Mouse (Mus musculus) neural tube, embryonic 11.5 days (tissue): ENCODE results near the gene Cenpj. TPM values are rescaled to one million over a fixed set of nuclear protein-coding genes. Genes with fewer than 3 reads are reported as not detected.
A peak's percentile ranks its signal among the peaks of the same experiment; 100 is the strongest.

ENCODE experiments used
- ATAC-seq: fragments of 200-750 bp; cut with Nextera tagmentation; 2 replicates; pipeline ENCODE4 v1.8.0; 2017; ENCODE audit warnings: moderate number of reproducible peaks, mild to moderate bottlenecking, moderate TSS enrichment, moderate library complexity; ENCODE audit not compliant: insufficient read depth, low FRiP score, low TSS enrichment
- DNase-seq: peaks from one replicate; pipeline ENCODE4 v3.0.0-alpha.2; 2015; ENCODE audit warnings: low spot score
- H3K27ac ChIP-seq: fragments of 300-500 bp; sonication (generic); 2 replicates; pipeline ENCODE4 v1.5.1; 2014; ENCODE audit warnings: low read depth, mild to moderate bottlenecking, low read length
- H3K27me3 ChIP-seq: fragments of 300-500 bp; sonication (generic); 2 replicates; pipeline ENCODE4 v1.6.1; 2014; ENCODE audit warnings: mild to moderate bottlenecking, low read length, mixed read lengths; ENCODE audit not compliant: control insufficient read depth, insufficient read depth
- H3K36me3 ChIP-seq: fragments of 300-500 bp; sonication (generic); 2 replicates; pipeline ENCODE4 v1.6.1; 2014; ENCODE audit warnings: mild to moderate bottlenecking, low read length, moderate library complexity, mixed read lengths; ENCODE audit not compliant: control insufficient read depth, insufficient read depth
- H3K4me1 ChIP-seq: fragments of 300-500 bp; sonication (generic); 2 replicates; pipeline ENCODE4 v1.6.1; 2014; ENCODE audit warnings: low read length, mixed read lengths; ENCODE audit not compliant: control insufficient read depth, insufficient read depth
- H3K4me2 ChIP-seq: fragments of 300-500 bp; sonication (generic); 2 replicates; pipeline ENCODE4 v1.6.1; 2014; ENCODE audit warnings: low read depth, mild to moderate bottlenecking, moderate library complexity
- H3K4me3 ChIP-seq: fragments of 300-500 bp; sonication (generic); 2 replicates; pipeline ENCODE4 v1.5.1; 2014; ENCODE audit warnings: low read depth, low read length
- H3K9ac ChIP-seq: fragments of 300-500 bp; sonication (generic); 2 replicates; pipeline ENCODE4 v1.6.1; 2014; ENCODE audit warnings: mild to moderate bottlenecking, low read length
- H3K9me3 ChIP-seq: fragments of 300-500 bp; sonication (generic); 2 replicates; pipeline ENCODE4 v1.6.1; 2016; ENCODE audit warnings: low read length; ENCODE audit not compliant: control insufficient read depth
- WGBS: fragments of 180-500 bp; shearing (Covaris S2); extraction: QIAGEN DNeasy Blood & Tissue Kit; methylation state at CpG from one replicate; pipeline ENCODE4 v1.1.7; 2014; 5-methylcytosine and 5-hydroxymethylcytosine counted together
- polyA plus RNA-seq: library from polyadenylated mRNA; unstranded; fragments of >200 nt; fragmentation: Nextera tagmentation; extraction: Ambion mirVana; gene quantifications from 2 replicates; pipeline ENCODE4 v1.2.1, GENCODE M21; 2014

Gene Cenpj
- polyA plus RNA-seq, 1 experiment from 2014 or later, result 24.0 TPM

GRCm38 (mm10) chr14:56592191-56592590, 17.0 kb upstream of the Cenpj start:
- no peak for DNase-seq
- no peak for ATAC-seq
- WGBS, result 89% methylated on average over 9 of the region's 9 CpGs
- no peak overlapping the region for H3K9ac ChIP-seq
- no peak overlapping the region for H3K27ac ChIP-seq
- no peak overlapping the region for H3K4me3 ChIP-seq
- no peaks in the 10 kb centered on the region for H3K27me3 ChIP-seq
- no peaks in the 10 kb centered on the region for H3K4me1 ChIP-seq
- H3K4me2 ChIP-seq, result no peak overlapping the region
- no peaks in the 10 kb centered on the region for H3K36me3 ChIP-seq
- H3K9me3 ChIP-seq, result no peaks in the 10 kb centered on the region

- DNase-seq, result no peak
- no peak overlapping the region for H3K27ac ChIP-seq
- no peak overlapping the region for H3K4me3 ChIP-seq
- no peaks in the 10 kb centered on the region for H3K27me3 ChIP-seq
- ATAC-seq, result no peak
- H3K4me1 ChIP-seq, result no peaks in the 10 kb centered on the region
- H3K36me3 ChIP-seq, result no peaks in the 10 kb centered on the region
- no peak overlapping the region for H3K4me2 ChIP-seq
- H3K9me3 ChIP-seq, result no peaks in the 10 kb centered on the region
- no peak overlapping the region for H3K9ac ChIP-seq
- WGBS, result 95% methylated on average over 6 of the region's 6 CpGs
These were observed 7.1 kb upstream of the Cenpj start for GRCm38 (mm10) chr14:56582294-56582693.

GRCm38 (mm10) chr14:56581117-56581516, 5.9 kb upstream of the Cenpj start:
- 61% methylated on average over 5 of the region's 5 CpGs for WGBS
- Histone ChIP-seq H3K4me1 (no peaks in the 10 kb centered on the region), H3K27me3 (no peaks in the 10 kb centered on the region), H3K36me3 (no peaks in the 10 kb centered on the region), H3K9me3 (no peaks in the 10 kb centered on the region), H3K27ac (no peak overlapping the region), H3K9ac (no peak overlapping the region), H3K4me2 (no peak overlapping the region), H3K4me3 (no peak overlapping the region)
- no peak for ATAC-seq
- DNase-seq, result no peak

GRCm38 (mm10) chr14:56579011-56579410, 3.8 kb upstream of the Cenpj start:
- H3K9ac ChIP-seq, result no peak overlapping the region
- no peaks in the 10 kb centered on the region for H3K27me3 ChIP-seq
- H3K4me3 ChIP-seq, result no peak overlapping the region
- H3K4me1 ChIP-seq, result no peaks in the 10 kb centered on the region
- 53% methylated on average over 8 of the region's 8 CpGs for WGBS
- DNase-seq, result no peak
- no peak overlapping the region for H3K4me2 ChIP-seq
- no peak for ATAC-seq
- no peaks in the 10 kb centered on the region for H3K9me3 ChIP-seq
- H3K27ac ChIP-seq, result no peak overlapping the region
- no peaks in the 10 kb centered on the region for H3K36me3 ChIP-seq

GRCm38 (mm10) chr14:56575969-56576901, 1.0 kb upstream of the Cenpj start:
- Histone ChIP-seq H3K9me3 (no peaks in the 10 kb centered on the region), H3K27ac (no peak overlapping the region), H3K27me3 (no peaks in the 10 kb centered on the region), H3K36me3 (no peaks in the 10 kb centered on the region), H3K4me3 (peak overlapping the region; percentile 38; the same call in 1 of the 2 replicates), H3K4me1 (no peaks in the 10 kb centered on the region), H3K4me2 (peak overlapping the region; percentile 55), H3K9ac (no peak overlapping the region; the same call in 1 of the 2 replicates)
- DNase-seq, result no peak
- 79% methylated on average over 18 of the region's 18 CpGs for WGBS
- no peak for ATAC-seq

- DNase-seq, result no peak
- WGBS, result 79% methylated on average over 2 of the region's 2 CpGs
- Histone ChIP-seq H3K4me2 (no peak overlapping the region), H3K36me3 (no peaks in the 10 kb centered on the region), H3K4me3 (no peak overlapping the region; the same call in 1 of the 2 replicates), H3K27ac (no peak overlapping the region), H3K9ac (no peak overlapping the region), H3K4me1 (no peaks in the 10 kb centered on the region), H3K27me3 (no peaks in the 10 kb centered on the region), H3K9me3 (no peaks in the 10 kb centered on the region)
- ATAC-seq, result no peak
These were observed 2.7 kb downstream of the Cenpj start for GRCm38 (mm10) chr14:56572546-56572945.

GRCm38 (mm10) chr14:56571310-56572093, 3.7 kb downstream of the Cenpj start:
- under 1% methylated on average over 59 of the region's 59 CpGs for WGBS
- Histone ChIP-seq H3K9me3 (no peaks in the 10 kb centered on the region), H3K4me1 (no peaks in the 10 kb centered on the region), H3K27ac (peak overlapping the region; percentile 81), H3K4me2 (peak overlapping the region; percentile 46), H3K4me3 (peak overlapping the region; percentile 83), H3K27me3 (no peaks in the 10 kb centered on the region), H3K9ac (peak overlapping the region; percentile 75), H3K36me3 (no peaks in the 10 kb centered on the region)
- peak; percentile 97 for DNase-seq
- peak; percentile 98 for ATAC-seq

- Histone ChIP-seq H3K4me1 (no peaks in the 10 kb centered on the region), H3K9me3 (no peaks in the 10 kb centered on the region), H3K27me3 (no peaks in the 10 kb centered on the region), H3K9ac (no peak overlapping the region), H3K4me3 (no peak overlapping the region), H3K36me3 (no peaks in the 10 kb centered on the region), H3K27ac (no peak overlapping the region), H3K4me2 (no peak overlapping the region)
- DNase-seq (no peak), ATAC-seq (no peak)
- WGBS, result 94% methylated on average over 4 of the region's 4 CpGs
These were observed 6.2 kb downstream of the Cenpj start for GRCm38 (mm10) chr14:56569041-56569440.
